Mouse (Mus musculus) stomach, postnatal 0 days (tissue): ENCODE data around the gene P2ry2.

Experiments
- CTCF ChIP-seq: IDR thresholded peaks from 2 replicates; pipeline ENCODE4 v1.5.1; 2016; ENCODE audit warnings: antibody characterized with exemption, low read depth, mild to moderate bottlenecking, moderate library complexity
- EP300 ChIP-seq: optimal IDR thresholded peaks from 2 replicates; pipeline ENCODE3; 2016; ENCODE audit warnings: antibody characterized with exemption

- no peak for TF ChIP-seq EP300
- TF ChIP-seq CTCF = no peak
Observed at GRCm38 (mm10) chr7:101027623-101028443, 15.2 kb upstream of the P2ry2 start.
